Mouse (Mus musculus) naive thymus-derived CD4-positive, alpha-beta T cell, adult 2 months (primary cell): ENCODE data around the gene Urah.

Experiments used
- DNase-seq: peaks from one replicate; pipeline ENCODE4 v3.0.0-alpha.2; 2011; ENCODE audit warnings: low read depth

Gene Urah

GRCm38 (mm10) chr7:140834968-140835757 lies at the start of gene Urah:
Urah (plus strand) TSS chr7:140835018.
- no peak for DNase-seq

GRCm38 (mm10) chr7:140787406-140788052 lies 47.3 kb upstream of the Urah start, which contains the start of gene Syce1:
Syce1 (minus strand) TSS chr7:140787852.
- DNase-seq, result no peak

- no peak for DNase-seq
These were observed 46.8 kb upstream of the Urah start for GRCm38 (mm10) chr7:140788053-140788435.

GRCm38 (mm10) chr7:140793541-140793940 lies 41.3 kb upstream of the Urah start:
- DNase-seq, result no peak

GRCm38 (mm10) chr7:140797619-140798018 lies 37.2 kb upstream of the Urah start:
- no peak for DNase-seq

GRCm38 (mm10) chr7:140798212-140798611 lies 36.6 kb upstream of the Urah start:
- DNase-seq, result no peak

- DNase-seq, result no peak
These were observed 32.2 kb upstream of the Urah start for GRCm38 (mm10) chr7:140802629-140803028.

- peak; percentile 73 for DNase-seq
These were observed 29.1 kb upstream of the Urah start for GRCm38 (mm10) chr7:140805704-140806103.

GRCm38 (mm10) chr7:140810496-140810895 lies 24.3 kb upstream of the Urah start:
- DNase-seq, result peak; percentile 8

- no peak for DNase-seq
These were observed 23.1 kb upstream of the Urah start for GRCm38 (mm10) chr7:140811714-140812113.

- DNase-seq, result no peak
These were observed 22.0 kb upstream of the Urah start for GRCm38 (mm10) chr7:140812850-140813249.

GRCm38 (mm10) chr7:140820173-140820572 lies 14.6 kb upstream of the Urah start:
- DNase-seq, result no peak

GRCm38 (mm10) chr7:140821305-140821652 lies 13.5 kb upstream of the Urah start:
- no peak for DNase-seq

GRCm38 (mm10) chr7:140821653-140822329 lies 13.0 kb upstream of the Urah start, which contains the start of gene Zfp941:
Zfp941 (minus strand) TSS chr7:140822178.
- no peak for DNase-seq

GRCm38 (mm10) chr7:140822731-140823130 lies 12.1 kb upstream of the Urah start:
- DNase-seq, result no peak

- peak; percentile 36 for DNase-seq
These were observed 6.5 kb upstream of the Urah start for GRCm38 (mm10) chr7:140828171-140828881.

GRCm38 (mm10) chr7:140831447-140831846 lies 3.4 kb upstream of the Urah start:
- no peak for DNase-seq

- DNase-seq, result no peak
These were observed 1.5 kb upstream of the Urah start for GRCm38 (mm10) chr7:140833341-140833740.

- DNase-seq, result no peak
These were observed 905 bp downstream of the Urah start for GRCm38 (mm10) chr7:140835758-140836087.

- no peak for DNase-seq
These were observed 1.7 kb downstream of the Urah start for GRCm38 (mm10) chr7:140836243-140837115.

GRCm38 (mm10) chr7:140839556-140839955 lies 4.7 kb downstream of the Urah start:
- DNase-seq, result no peak
